Mouse (Mus musculus) embryonic facial prominence, embryonic 10.5 days (tissue): Measurements from ENCODE around the gene Iba57. TPM values are rescaled to one million over a fixed set of nuclear protein-coding genes. Genes with fewer than 3 reads are reported as not detected.

ENCODE experiments used
- DNase-seq: peaks from one replicate; pipeline ENCODE4 v3.0.0-alpha.2; 2017; ENCODE audit warnings: low spot score
- H3K27ac ChIP-seq: fragments of 300-500 bp; sonication (generic); replicated peaks from 2 replicates; pipeline ENCODE4 v1.5.1; 2016; ENCODE audit warnings: mild to moderate bottlenecking
- H3K27me3 ChIP-seq: fragments of 300-500 bp; sonication (generic); replicated peaks from 2 replicates; pipeline ENCODE4 v1.6.1; 2016; ENCODE audit warnings: low read depth, mild to moderate bottlenecking; ENCODE audit not compliant: poor library complexity, severe bottlenecking
- H3K36me3 ChIP-seq: fragments of 300-500 bp; sonication (generic); replicated peaks from 2 replicates; pipeline ENCODE4 v1.6.1; 2016; ENCODE audit warnings: mild to moderate bottlenecking, moderate library complexity
- H3K4me1 ChIP-seq: fragments of 300-500 bp; sonication (generic); 2 replicates; pipeline ENCODE4 v1.6.1; 2016
- H3K4me3 ChIP-seq: fragments of 300-500 bp; sonication (generic); 2 replicates; pipeline ENCODE4 v1.5.1; 2016; ENCODE audit warnings: mild to moderate bottlenecking, moderate library complexity
- H3K9me3 ChIP-seq: fragments of 300-500 bp; sonication (generic); 2 replicates; pipeline ENCODE4 v1.6.1; 2016; ENCODE audit warnings: mild to moderate bottlenecking
- WGBS: fragments of 180-500 bp; shearing (Covaris S2); methylation state at CpG from one replicate; pipeline ENCODE4 v1.1.7; 2016; 5-methylcytosine and 5-hydroxymethylcytosine counted together
- polyA plus RNA-seq: library from polyadenylated mRNA; unstranded; fragments of >200 nt; fragmentation: Nextera tagmentation; extraction: Ambion mirVana; gene quantifications from 2 replicates; pipeline ENCODE4 v1.2.1, GENCODE M21; 2016

The Iba57 gene
- polyA plus RNA-seq, 1 experiment from 2014 or later, result 4.7 TPM

GRCm38 (mm10) chr11:59192059-59192386 lies 28.5 kb upstream of the Iba57 start, which contains the start of gene Guk1:
Guk1 (minus strand) TSS chr11:59192212.
- Histone ChIP-seq H3K27me3 (no peaks in the 10 kb centered on the region), H3K4me1 (peaks cover 12% of the 10 kb centered on the region), H3K4me3 (peak within 1 kb of the TSS; percentile 75), H3K27ac (peak within 1 kb of the TSS; percentile 87), H3K9me3 (no peaks in the 10 kb centered on the region), H3K36me3 (0 out of 2 replicates have a peak, but pooled peaks cover 3% of the 10 kb centered on the region)
- 6% methylated on average over 16 of the region's 16 CpGs for WGBS
- DNase-seq, result no peak

GRCm38 (mm10) chr11:59191231-59192058 lies 27.9 kb upstream of the Iba57 start:
- Histone ChIP-seq H3K27me3 (no peaks in the 10 kb centered on the region), H3K4me1 (peaks cover 12% of the 10 kb centered on the region), H3K9me3 (no peaks in the 10 kb centered on the region), H3K4me3 (peak overlapping the region; percentile 75), H3K27ac (peak overlapping the region; percentile 87), H3K36me3 (peaks cover 9% of the 10 kb centered on the region)
- DNase-seq, result peak; percentile 93
- WGBS, result under 1% methylated on average over 59 of the region's 59 CpGs

GRCm38 (mm10) chr11:59187706-59188105 lies 24.2 kb upstream of the Iba57 start:
- Histone ChIP-seq H3K27ac (no peak overlapping the region), H3K4me3 (no peak overlapping the region), H3K27me3 (no peaks in the 10 kb centered on the region), H3K4me1 (peaks cover 12% of the 10 kb centered on the region), H3K9me3 (no peaks in the 10 kb centered on the region), H3K36me3 (peaks cover 47% of the 10 kb centered on the region)
- DNase-seq, result no peak
- 88% methylated on average over 6 of the region's 6 CpGs for whole genome bisulfite sequencing

- WGBS, result 81% methylated on average over 5 of the region's 5 CpGs
- peaks cover 54% of the 10 kb centered on the region for H3K36me3 ChIP-seq
- H3K4me1 ChIP-seq, result peaks cover 5% of the 10 kb centered on the region; the same call in 1 of the 2 replicates
- H3K27ac ChIP-seq, result no peak overlapping the region
- H3K9me3 ChIP-seq, result no peaks in the 10 kb centered on the region
- no peak overlapping the region for H3K4me3 ChIP-seq
- 0 out of 2 replicates have a peak, but pooled peaks cover 10% of the 10 kb centered on the region for H3K27me3 ChIP-seq
- no peak for DNase-seq
Measured at GRCm38 (mm10) chr11:59185490-59185889, 22.0 kb upstream of the Iba57 start.

GRCm38 (mm10) chr11:59183821-59184220 lies 20.3 kb upstream of the Iba57 start:
- Histone ChIP-seq H3K4me3 (no peak overlapping the region), H3K9me3 (no peaks in the 10 kb centered on the region), H3K4me1 (no peaks in the 10 kb centered on the region), H3K36me3 (peaks cover 54% of the 10 kb centered on the region), H3K27me3 (peaks cover 26% of the 10 kb centered on the region), H3K27ac (no peak overlapping the region)
- DNase-seq, result peak; percentile 45
- WGBS, result 47% methylated on average over 3 of the region's 3 CpGs

GRCm38 (mm10) chr11:59182864-59183331 lies 19.4 kb upstream of the Iba57 start, which contains the start of gene Gjc2:
Gjc2 (minus strand) TSS chr11:59183213.
- WGBS, result 37% methylated on average over 3 of the region's 3 CpGs
- Histone ChIP-seq H3K4me1 (no peaks in the 10 kb centered on the region), H3K9me3 (no peaks in the 10 kb centered on the region), H3K36me3 (peaks cover 54% of the 10 kb centered on the region), H3K27me3 (peaks cover 35% of the 10 kb centered on the region), H3K27ac (no peak within 1 kb of the TSS), H3K4me3 (no peak within 1 kb of the TSS)
- DNase-seq, result no peak

GRCm38 (mm10) chr11:59176921-59177320 lies 13.4 kb upstream of the Iba57 start:
- no peaks in the 10 kb centered on the region for H3K9me3 ChIP-seq
- DNase-seq, result no peak
- 5% methylated on average over 34 of the region's 34 CpGs for WGBS
- peaks cover 89% of the 10 kb centered on the region for H3K27me3 ChIP-seq
- H3K27ac ChIP-seq, result no peak overlapping the region
- no peaks in the 10 kb centered on the region for H3K36me3 ChIP-seq
- peak overlapping the region; percentile 34 for H3K4me3 ChIP-seq
- H3K4me1 ChIP-seq, result peaks cover 11% of the 10 kb centered on the region

- Histone ChIP-seq H3K27ac (no peak overlapping the region), H3K4me1 (peaks cover 11% of the 10 kb centered on the region), H3K9me3 (no peaks in the 10 kb centered on the region), H3K4me3 (peak overlapping the region; percentile 34), H3K27me3 (peaks cover 87% of the 10 kb centered on the region), H3K36me3 (no peaks in the 10 kb centered on the region)
- peak; percentile 21 for DNase-seq
- WGBS, result 4% methylated on average over 48 of the region's 48 CpGs
Measured at GRCm38 (mm10) chr11:59176475-59176874, 12.9 kb upstream of the Iba57 start.

- WGBS, result 58% methylated on average over 6 of the region's 6 CpGs
- DNase-seq, result no peak
- peaks cover 73% of the 10 kb centered on the region for H3K27me3 ChIP-seq
Measured at GRCm38 (mm10) chr11:59174189-59174838, 10.8 kb upstream of the Iba57 start.

GRCm38 (mm10) chr11:59170549-59170948 lies 7.0 kb upstream of the Iba57 start:
- Histone ChIP-seq H3K27ac (no peak overlapping the region), H3K36me3 (no peaks in the 10 kb centered on the region), H3K27me3 (peaks cover 35% of the 10 kb centered on the region), H3K9me3 (no peaks in the 10 kb centered on the region), H3K4me1 (no peaks in the 10 kb centered on the region), H3K4me3 (no peak overlapping the region)
- DNase-seq, result no peak
- WGBS, result 76% methylated on average over 4 of the region's 4 CpGs

More at GRCm38 (mm10) chr11:59174189-59174838, 10.8 kb upstream of the Iba57 start:
- no peaks in the 10 kb centered on the region for H3K9me3 ChIP-seq
- H3K4me1 ChIP-seq, result peaks cover 11% of the 10 kb centered on the region
- no peak overlapping the region for H3K4me3 ChIP-seq
- H3K36me3 ChIP-seq, result no peaks in the 10 kb centered on the region
- H3K27ac ChIP-seq, result no peak overlapping the region

- no peaks in the 10 kb centered on the region for H3K36me3 ChIP-seq
- WGBS, result 63% methylated on average over 3 of the region's 3 CpGs
- no peak overlapping the region for H3K4me3 ChIP-seq
Measured at GRCm38 (mm10) chr11:59169807-59170206, 6.3 kb upstream of the Iba57 start.

GRCm38 (mm10) chr11:59165616-59166241 lies 2.2 kb upstream of the Iba57 start:
- Histone ChIP-seq H3K27ac (no peak overlapping the region), H3K27me3 (0 out of 2 replicates have a peak, but pooled peaks cover 3% of the 10 kb centered on the region), H3K4me3 (no peak overlapping the region), H3K9me3 (no peaks in the 10 kb centered on the region), H3K36me3 (no peaks in the 10 kb centered on the region), H3K4me1 (peaks cover 16% of the 10 kb centered on the region)
- DNase-seq, result no peak
- WGBS, result 67% methylated on average over 2 of the region's 2 CpGs

More at GRCm38 (mm10) chr11:59169807-59170206, 6.3 kb upstream of the Iba57 start:
- no peak for DNase-seq
- Histone ChIP-seq H3K27ac (no peak overlapping the region), H3K9me3 (no peaks in the 10 kb centered on the region), H3K4me1 (no peaks in the 10 kb centered on the region), H3K27me3 (peaks cover 28% of the 10 kb centered on the region)
